Mouse (Mus musculus) gastrocnemius, postnatal 25 days (tissue): ENCODE results near the gene Gucy2g. TPM values are rescaled to one million over a fixed set of nuclear protein-coding genes. Genes with fewer than 3 reads are reported as not detected.

ENCODE experiments used
- DNase-seq: peaks from one replicate; pipeline ENCODE4 v3.0.0; 2022
- long read RNA-seq, 2 experiments: library from polyadenylated mRNA; stranded (forward); transcript quantifications; one replicate each; pipeline ENCODE4 v2.0.0; 2021
- total RNA-seq, 2 experiments: library from RNA; stranded (reverse); gene quantifications; 1 replicate in 1 of 2; 2 replicates in 1 of 2; pipeline ENCODE4 v1.2.3; 2021

Gene Gucy2g
- total RNA-seq, result under 1 TPM in 1 of 2 experiments, not detected in 1; 0.23 TPM
- long read RNA-seq, experiment 1, result 0 reads
- long read RNA-seq, experiment 2, result 0 reads

DNA sequence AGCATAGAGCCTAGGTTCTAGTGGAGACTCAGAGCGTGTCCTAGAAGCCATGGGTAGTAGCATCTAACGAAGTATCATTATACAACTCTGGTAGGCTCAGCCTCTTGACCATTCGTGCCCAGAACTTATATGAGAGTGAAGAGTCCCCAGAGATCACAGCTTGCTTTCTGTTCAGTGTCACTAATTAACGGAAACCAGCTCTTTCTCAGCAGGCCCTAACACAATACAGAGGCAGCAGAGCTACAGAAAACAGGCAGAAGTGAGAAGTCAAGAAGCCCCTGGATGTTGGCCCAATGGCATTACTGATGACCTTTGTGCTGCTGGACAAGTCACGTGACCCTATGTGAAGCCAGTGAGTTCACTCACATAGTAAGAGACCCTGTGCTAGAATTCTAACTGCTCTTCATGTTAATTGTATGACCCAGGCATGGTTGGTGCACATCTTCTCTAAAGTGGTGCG lies at the start of gene Gucy2g:
Gucy2g (minus strand) TSS at position 51 of the 460 bp plus-strand sequence.
- DNase-seq, result no peak

GRCm38 (mm10) chr19:55288974-55289373 lies 47.9 kb upstream of the Gucy2g start:
- DNase-seq, result no peak

GRCm38 (mm10) chr19:55286034-55286433 lies 45.0 kb upstream of the Gucy2g start:
- no peak for DNase-seq

GRCm38 (mm10) chr19:55284093-55284492 lies 43.1 kb upstream of the Gucy2g start:
- DNase-seq, result no peak

GRCm38 (mm10) chr19:55276770-55277169 lies 35.7 kb upstream of the Gucy2g start:
- DNase-seq, result no peak

- no peak for DNase-seq
These were observed 35.1 kb upstream of the Gucy2g start for GRCm38 (mm10) chr19:55276100-55276499.

DNA sequence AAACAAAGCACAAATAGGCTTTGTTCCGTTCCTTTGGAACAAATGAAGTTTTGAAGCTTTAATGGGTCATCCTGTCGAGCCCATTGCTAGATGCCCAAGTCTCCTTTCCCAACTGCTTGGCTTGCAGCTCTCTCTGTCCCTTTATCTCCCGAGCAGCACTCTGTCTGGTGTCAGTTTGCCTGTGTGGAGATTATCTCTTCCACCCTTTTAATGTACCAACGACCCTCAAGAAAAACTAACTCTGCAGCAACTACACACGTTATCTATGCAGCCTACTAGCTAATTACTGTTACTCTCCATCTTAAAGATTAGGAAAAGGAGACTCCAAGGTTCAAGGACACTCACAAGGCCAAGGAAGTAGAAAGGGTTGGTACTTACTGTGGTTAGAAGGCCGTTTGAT lies 32.3 kb upstream of the Gucy2g start:
- no peak for DNase-seq

DNA sequence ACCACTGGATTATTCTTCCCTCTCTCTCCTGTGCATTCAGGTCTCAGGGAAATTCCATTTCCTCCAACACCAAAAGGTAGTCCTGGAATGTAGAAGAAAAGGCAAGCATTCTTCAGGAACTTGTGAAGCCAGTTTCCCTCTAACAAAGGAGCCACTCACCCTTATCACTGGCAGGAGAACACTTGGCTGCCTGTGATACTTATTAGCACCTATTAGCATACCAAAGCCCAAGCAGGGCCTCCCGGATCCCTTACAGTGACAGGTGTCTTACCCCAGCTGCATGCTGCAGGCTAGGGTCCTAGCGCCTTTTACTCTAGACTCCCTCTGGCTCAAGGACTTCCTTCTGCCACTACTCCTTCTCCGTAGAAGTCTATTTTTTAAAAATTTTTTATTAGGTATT lies 30.4 kb upstream of the Gucy2g start:
- no peak for DNase-seq

GRCm38 (mm10) chr19:55269051-55269450 lies 28.0 kb upstream of the Gucy2g start:
- DNase-seq, result no peak

DNA sequence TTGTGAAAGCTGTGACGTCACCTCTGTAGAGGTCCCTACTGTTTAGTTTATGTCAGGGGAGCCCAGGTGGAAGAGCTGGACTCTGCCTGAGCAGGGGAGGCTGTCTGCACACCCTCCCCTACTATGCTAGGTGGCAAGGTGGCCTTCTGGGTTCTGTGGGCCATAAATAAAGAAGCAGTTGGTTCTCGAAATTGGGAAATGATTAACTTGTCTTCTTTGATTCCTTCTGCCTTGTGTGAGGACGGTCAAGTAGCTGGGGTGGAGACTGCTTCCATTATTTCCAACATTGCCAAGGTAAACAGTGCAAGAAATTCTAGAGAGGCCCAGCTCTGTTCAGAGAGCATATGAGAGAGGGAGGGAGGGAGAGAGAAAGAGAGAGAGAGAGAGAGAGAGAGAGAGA lies 27.1 kb upstream of the Gucy2g start:
- DNase-seq, result no peak

DNA sequence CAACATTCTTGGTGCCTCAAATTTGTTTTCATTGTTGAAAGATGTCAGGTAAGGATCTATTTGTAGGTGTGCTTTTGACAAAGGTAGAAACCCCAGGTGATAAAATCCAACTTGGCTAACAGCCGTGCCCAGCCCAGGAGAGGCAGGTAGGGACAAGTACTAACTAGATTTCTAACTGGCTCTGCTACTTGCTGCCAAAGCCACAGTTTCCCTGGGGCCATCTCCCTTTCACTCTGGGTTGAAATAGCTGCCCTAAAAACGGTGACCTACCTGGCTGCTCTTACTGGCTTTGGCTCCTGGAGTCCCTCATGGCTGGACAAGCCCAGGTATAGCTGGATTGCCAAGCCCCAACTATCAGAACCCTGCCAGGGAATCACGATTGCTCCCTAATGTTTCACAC lies 25.8 kb upstream of the Gucy2g start:
- DNase-seq, result no peak

GRCm38 (mm10) chr19:55265269-55265668 lies 24.2 kb upstream of the Gucy2g start:
- DNase-seq, result no peak

GRCm38 (mm10) chr19:55260389-55261184 lies 19.6 kb upstream of the Gucy2g start:
- DNase-seq, result no peak

DNA sequence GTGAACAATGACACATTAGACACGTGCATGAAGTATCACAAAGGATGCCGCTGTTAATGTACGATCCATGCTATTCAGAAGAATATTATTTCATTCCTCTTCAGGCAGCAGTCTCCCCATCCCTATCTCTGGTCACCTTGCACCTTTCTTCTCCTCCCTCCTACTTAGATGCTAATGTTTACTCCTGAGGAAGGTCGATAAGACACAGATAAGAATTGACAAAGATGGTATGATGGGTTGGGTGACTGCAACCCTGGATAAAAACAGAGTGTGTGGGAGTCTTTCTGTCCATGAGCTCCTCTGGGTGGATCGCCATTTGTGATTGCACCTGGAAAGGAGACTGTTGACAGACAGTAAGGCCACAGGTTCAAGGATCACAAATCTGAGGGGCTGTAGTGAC lies 17.5 kb upstream of the Gucy2g start:
- DNase-seq, result no peak

DNA sequence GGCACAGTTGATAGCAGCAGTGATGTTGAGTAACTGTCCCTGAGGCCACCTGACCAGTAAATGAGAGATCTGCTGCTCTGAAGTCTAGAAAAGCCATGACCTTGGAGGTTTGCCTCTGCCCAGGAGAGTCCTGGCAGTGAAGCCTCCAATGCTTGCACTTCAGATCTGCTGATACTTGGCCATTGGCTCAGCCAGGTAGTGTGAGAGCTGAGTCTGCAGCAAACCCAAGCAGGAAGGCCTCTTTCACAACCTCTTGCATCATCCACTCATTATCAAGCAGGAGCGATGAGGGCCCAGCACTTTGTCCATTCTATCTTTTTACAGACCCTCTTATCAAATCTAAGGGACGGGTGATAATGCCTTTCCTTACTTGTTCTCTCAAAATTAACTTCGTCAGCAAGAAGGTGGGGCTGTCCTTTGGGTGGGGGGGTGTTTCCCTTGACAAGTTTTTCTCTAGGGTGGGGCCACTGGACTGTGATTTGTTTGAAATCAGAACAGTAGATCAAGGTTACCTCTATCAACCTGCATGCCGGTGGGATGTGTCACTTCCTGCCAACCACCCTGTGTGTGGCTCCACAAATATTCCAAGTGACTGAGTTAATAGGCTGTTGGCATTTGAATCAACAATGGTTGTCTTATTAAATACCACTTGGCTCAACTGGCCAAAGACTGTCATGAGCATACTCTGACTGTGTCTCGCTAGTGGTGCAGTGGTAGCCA lies 16.8 kb upstream of the Gucy2g start:
- no peak for DNase-seq

DNA sequence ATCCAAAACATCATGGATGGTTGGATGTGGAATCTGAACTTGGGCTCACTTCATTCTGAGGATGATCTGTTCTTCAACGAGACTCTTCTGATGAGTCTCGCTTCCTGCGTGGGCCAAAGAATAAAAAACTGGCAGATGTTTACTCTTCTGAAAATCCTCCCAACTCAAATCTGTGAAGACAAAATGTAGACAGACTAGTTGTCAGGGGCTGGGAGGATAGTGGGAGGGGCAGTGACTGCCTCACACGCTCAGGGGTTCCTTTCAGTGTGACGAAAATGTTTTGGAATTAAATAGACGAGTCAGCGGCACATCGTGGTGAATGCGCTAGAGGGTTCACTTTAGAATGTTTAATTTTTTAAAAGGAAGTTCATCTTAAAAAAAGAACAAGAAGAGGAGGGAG lies 15.1 kb upstream of the Gucy2g start:
- no peak for DNase-seq

- no peak for DNase-seq
These were observed 13.5 kb upstream of the Gucy2g start for GRCm38 (mm10) chr19:55254513-55255016.

DNA sequence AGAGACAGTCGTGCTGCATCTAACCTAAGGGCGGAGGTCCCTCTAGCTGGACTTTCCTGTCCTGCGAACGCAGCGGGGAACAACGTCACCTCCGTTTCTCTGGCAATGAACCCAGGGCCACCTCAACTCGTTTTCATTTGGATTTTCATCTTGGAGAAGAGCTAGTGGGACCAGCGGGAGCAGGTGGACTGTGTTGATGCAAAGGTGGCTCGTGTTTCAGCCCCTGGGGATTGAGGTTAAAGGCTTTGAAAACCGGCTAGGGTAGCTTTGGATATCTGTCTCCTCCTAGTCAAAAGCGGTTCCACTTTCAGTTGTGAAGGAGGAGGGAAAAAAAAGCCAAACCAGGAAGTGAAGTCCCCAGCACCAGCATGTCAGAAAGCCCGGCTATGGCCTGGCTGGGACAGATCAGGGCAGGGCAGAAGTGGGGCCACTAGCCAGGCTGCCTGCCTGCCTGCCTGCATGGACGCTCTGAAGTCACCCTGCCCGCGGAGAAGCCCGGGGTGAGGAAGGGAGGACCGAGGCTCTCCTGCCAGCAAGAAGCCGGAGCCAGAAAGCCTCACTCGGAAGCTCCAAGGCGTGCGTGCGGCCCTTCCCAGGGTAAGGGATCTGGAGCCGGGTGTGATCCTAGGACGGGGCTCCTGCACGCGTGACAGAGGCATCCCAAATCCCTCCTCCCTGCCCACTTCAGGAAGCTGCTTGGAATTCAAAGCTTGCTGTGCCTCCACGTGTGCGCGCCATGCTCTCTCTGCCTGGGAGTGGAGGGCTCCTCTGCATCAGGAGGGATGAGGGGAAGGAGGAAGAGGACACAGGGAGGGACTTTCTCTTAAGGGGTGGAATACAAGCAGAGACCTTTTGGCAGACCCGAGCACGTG lies 12.8 kb upstream of the Gucy2g start:
- DNase-seq, result peak; percentile 47

GRCm38 (mm10) chr19:55253239-55253569 lies 12.2 kb upstream of the Gucy2g start:
- no peak for DNase-seq

GRCm38 (mm10) chr19:55251383-55252124 lies 10.5 kb upstream of the Gucy2g start, which contains the start of gene Acsl5:
TSS of gene Acsl5 (plus strand) at chr19:55251938.
- DNase-seq, result no peak

GRCm38 (mm10) chr19:55250451-55250850 lies 9.4 kb upstream of the Gucy2g start:
- no peak for DNase-seq
